Mouse (Mus musculus): ENCODE measurements at regions not wholly inside any gene's neighbourhood (a gene's known extent, or its start where the extent isn't known, plus 50 kb on each side); places are given as distances from the start of the nearest gene placed in this dataset.

GRCm38 (mm10) chr3:133965322-133965721 is 271.0 kb upstream of the Cxxc4 start:
- Histone ChIP-seq H3K27ac (ENCODE audit: low read length) (no peak overlapping the region), H3K4me1 (ENCODE audit: insufficient read depth, low read depth, low read length) (no peaks in the 10 kb centered on the region), H3K9me3 (ENCODE audit: low read length) (no peaks in the 10 kb centered on the region), H3K9ac (replicated peaks; ENCODE audit: low read depth) (no peak overlapping the region), H3K4me3 (ENCODE audit: low read depth, low read length) (no peak overlapping the region), H3K4me2 (replicated peaks; ENCODE audit: low read depth, low read length) (no peak overlapping the region), H3K27me3 (replicated peaks; ENCODE audit: insufficient read depth, low read length) (no peaks in the 10 kb centered on the region), H3K36me3 (ENCODE audit: insufficient read depth, low read length) (no peaks in the 10 kb centered on the region)
- 67% methylated on average over 2 of the region's 2 CpGs for WGBS
- TF ChIP-seq EP300 (IDR thresholded peaks at IDR 0.05) (no peak), CTCF (IDR thresholded peaks at IDR 0.05) (no peak)
- DNase-seq (ENCODE audit: low spot score) (no peak), ATAC-seq (no peak)

DNA sequence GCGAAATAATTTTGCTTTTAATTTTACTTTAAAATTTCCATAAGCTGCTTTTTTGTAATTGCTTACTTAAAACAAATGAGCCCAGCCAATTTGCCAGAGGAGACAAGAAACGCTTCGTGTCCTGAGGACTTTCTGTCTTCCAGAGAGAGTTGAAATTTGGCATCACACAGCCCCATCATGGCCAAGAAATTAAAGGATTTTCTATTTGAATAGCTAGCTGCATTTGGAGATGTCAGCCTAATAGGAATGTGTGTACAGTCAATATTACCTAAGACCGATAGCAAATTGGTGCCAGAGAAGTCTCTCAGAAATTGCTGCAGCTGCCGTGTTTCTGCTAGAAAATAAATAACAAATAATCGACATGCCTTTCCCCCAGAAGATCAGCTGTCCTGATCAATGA is 268.1 kb upstream of the Cxxc4 start:
- WGBS = 64% methylated on average over 6 of the region's 6 CpGs
- H3K27me3 ChIP-seq (replicated peaks; ENCODE audit: insufficient read depth, low read length) = no peaks in the 10 kb centered on the region
- no peaks in the 10 kb centered on the region for H3K36me3 ChIP-seq (ENCODE audit: insufficient read depth, low read length)
- H3K4me1 ChIP-seq (ENCODE audit: insufficient read depth, low read depth, low read length) = no peaks in the 10 kb centered on the region
- ATAC-seq (no peak), DNase-seq (ENCODE audit: low spot score) (no peak)
- H3K9ac ChIP-seq (replicated peaks; ENCODE audit: low read depth) = no peak overlapping the region
- H3K4me2 ChIP-seq (replicated peaks; ENCODE audit: low read depth, low read length) = no peak overlapping the region
- no peak overlapping the region for H3K4me3 ChIP-seq (ENCODE audit: low read depth, low read length)
- H3K27ac ChIP-seq (ENCODE audit: low read length) = no peak overlapping the region
- H3K9me3 ChIP-seq (ENCODE audit: low read length) = no peaks in the 10 kb centered on the region
- no peak for TF ChIP-seq CTCF (IDR thresholded peaks at IDR 0.05)
- TF ChIP-seq EP300 (IDR thresholded peaks at IDR 0.05) = no peak

DNA sequence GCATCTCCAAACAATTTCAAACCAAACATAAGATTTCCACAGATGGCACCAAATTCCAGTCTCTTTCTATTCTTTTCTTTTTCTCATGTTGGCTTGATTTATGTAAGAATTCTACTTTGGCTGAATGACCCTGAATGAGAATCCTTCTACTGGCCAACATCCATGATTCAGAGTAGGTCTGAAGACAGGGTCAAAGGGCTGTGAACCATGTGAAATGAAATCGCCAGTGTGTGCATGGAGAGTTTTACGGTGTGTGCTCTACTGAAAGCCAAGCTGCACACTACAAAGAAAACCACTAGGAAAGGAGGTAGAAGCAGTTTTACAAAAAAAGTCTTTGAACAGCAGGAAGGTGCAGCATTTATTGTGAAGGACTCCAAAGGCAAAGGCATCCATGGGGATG is 263.5 kb upstream of the Cxxc4 start:
- 85% methylated on average over 2 of the region's 2 CpGs for WGBS

DNA sequence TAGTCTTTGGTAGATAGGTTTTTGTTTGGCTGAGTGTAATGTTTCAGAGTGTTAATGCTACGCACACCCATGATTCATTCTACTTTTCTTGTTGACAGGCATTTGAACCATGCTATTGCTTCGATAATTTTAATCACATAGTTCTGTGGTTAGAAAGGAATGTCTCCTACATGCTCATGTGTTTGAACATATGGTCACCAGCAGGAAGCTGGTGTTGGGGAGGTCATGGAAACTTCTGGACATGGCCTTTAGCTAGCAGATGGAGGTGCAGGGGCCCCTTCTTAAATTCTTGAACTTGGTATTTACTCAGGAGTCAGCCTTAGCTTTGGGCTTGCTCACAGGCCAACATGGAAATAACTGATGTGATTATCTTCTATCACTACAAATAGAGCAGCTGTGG is 248.6 kb upstream of the Cxxc4 start:
- Histone ChIP-seq H3K4me2 (replicated peaks; ENCODE audit: low read depth, low read length) (no peak overlapping the region), H3K27ac (ENCODE audit: low read length) (no peak overlapping the region), H3K9ac (replicated peaks; ENCODE audit: low read depth) (no peak overlapping the region), H3K9me3 (ENCODE audit: low read length) (no peaks in the 10 kb centered on the region), H3K36me3 (ENCODE audit: insufficient read depth, low read length) (no peaks in the 10 kb centered on the region), H3K27me3 (replicated peaks; ENCODE audit: insufficient read depth, low read length) (no peaks in the 10 kb centered on the region), H3K4me1 (ENCODE audit: insufficient read depth, low read depth, low read length) (no peaks in the 10 kb centered on the region), H3K4me3 (ENCODE audit: low read depth, low read length) (no peak overlapping the region)
- 82% methylated on average over 2 of the region's 2 CpGs for WGBS
- TF ChIP-seq EP300 (IDR thresholded peaks at IDR 0.05) (no peak), CTCF (IDR thresholded peaks at IDR 0.05) (no peak)
- no peak for DNase-seq (ENCODE audit: low spot score)
- no peak for ATAC-seq

More for the DNA sequence above, 263.5 kb upstream of the Cxxc4 start:
- TF ChIP-seq CTCF (IDR thresholded peaks at IDR 0.05) (no peak), EP300 (IDR thresholded peaks at IDR 0.05) (no peak)
- no peak overlapping the region for H3K4me3 ChIP-seq (ENCODE audit: low read depth, low read length)
- H3K4me2 ChIP-seq (replicated peaks; ENCODE audit: low read depth, low read length) = no peak overlapping the region
- no peaks in the 10 kb centered on the region for H3K4me1 ChIP-seq (ENCODE audit: insufficient read depth, low read depth, low read length)
- H3K9me3 ChIP-seq (ENCODE audit: low read length) = no peaks in the 10 kb centered on the region
- no peaks in the 10 kb centered on the region for H3K27me3 ChIP-seq (replicated peaks; ENCODE audit: insufficient read depth, low read length)
- no peak overlapping the region for H3K9ac ChIP-seq (replicated peaks; ENCODE audit: low read depth)
- ATAC-seq = no peak
- H3K36me3 ChIP-seq (ENCODE audit: insufficient read depth, low read length) = no peaks in the 10 kb centered on the region
- no peak overlapping the region for H3K27ac ChIP-seq (ENCODE audit: low read length)
- DNase-seq (ENCODE audit: low spot score) = no peak

GRCm38 (mm10) chr3:133993971-133994370 is 242.3 kb upstream of the Cxxc4 start:
- ATAC-seq (no peak), DNase-seq (ENCODE audit: low spot score) (no peak)
- no peak for TF ChIP-seq EP300 (IDR thresholded peaks at IDR 0.05)
- H3K9me3 ChIP-seq (ENCODE audit: low read length) = no peaks in the 10 kb centered on the region
- H3K4me2 ChIP-seq (replicated peaks; ENCODE audit: low read depth, low read length) = no peak overlapping the region
- no peaks in the 10 kb centered on the region for H3K36me3 ChIP-seq (ENCODE audit: insufficient read depth, low read length)
- H3K4me1 ChIP-seq (ENCODE audit: insufficient read depth, low read depth, low read length) = no peaks in the 10 kb centered on the region
- H3K9ac ChIP-seq (replicated peaks; ENCODE audit: low read depth) = no peak overlapping the region
- no peak overlapping the region for H3K27ac ChIP-seq (ENCODE audit: low read length)
- WGBS = 50% methylated on average over 2 of the region's 2 CpGs
- no peaks in the 10 kb centered on the region for H3K27me3 ChIP-seq (replicated peaks; ENCODE audit: insufficient read depth, low read length)
- H3K4me3 ChIP-seq (ENCODE audit: low read depth, low read length) = no peak overlapping the region

GRCm38 (mm10) chr3:133999965-134000364 is 236.3 kb upstream of the Cxxc4 start:
- DNase-seq (ENCODE audit: low spot score) = no peak
- Histone ChIP-seq H3K9me3 (ENCODE audit: low read length) (no peaks in the 10 kb centered on the region), H3K4me1 (ENCODE audit: insufficient read depth, low read depth, low read length) (no peaks in the 10 kb centered on the region), H3K36me3 (ENCODE audit: insufficient read depth, low read length) (no peaks in the 10 kb centered on the region), H3K4me2 (replicated peaks; ENCODE audit: low read depth, low read length) (no peak overlapping the region), H3K9ac (replicated peaks; ENCODE audit: low read depth) (no peak overlapping the region), H3K27me3 (replicated peaks; ENCODE audit: insufficient read depth, low read length) (no peaks in the 10 kb centered on the region), H3K27ac (ENCODE audit: low read length) (no peak overlapping the region), H3K4me3 (ENCODE audit: low read depth, low read length) (no peak overlapping the region)
- ATAC-seq = no peak
- TF ChIP-seq EP300 (IDR thresholded peaks at IDR 0.05) = no peak
- TF ChIP-seq CTCF (IDR thresholded peaks at IDR 0.05) = no peak
- 82% methylated on average over 8 of the region's 8 CpGs for WGBS

- H3K27ac ChIP-seq (ENCODE audit: low read length) = no peak overlapping the region
- no peak overlapping the region for H3K9ac ChIP-seq (replicated peaks; ENCODE audit: low read depth)
- 71% methylated on average over 1 of the region's 1 CpGs for WGBS
- no peak overlapping the region for H3K4me3 ChIP-seq (ENCODE audit: low read depth, low read length)
- no peaks in the 10 kb centered on the region for H3K4me1 ChIP-seq (ENCODE audit: insufficient read depth, low read depth, low read length)
- DNase-seq (ENCODE audit: low spot score) (no peak), ATAC-seq (no peak)
- no peaks in the 10 kb centered on the region for H3K36me3 ChIP-seq (ENCODE audit: insufficient read depth, low read length)
- no peaks in the 10 kb centered on the region for H3K27me3 ChIP-seq (replicated peaks; ENCODE audit: insufficient read depth, low read length)
- no peak for TF ChIP-seq EP300 (IDR thresholded peaks at IDR 0.05)
- no peak for TF ChIP-seq CTCF (IDR thresholded peaks at IDR 0.05)
- no peak overlapping the region for H3K4me2 ChIP-seq (replicated peaks; ENCODE audit: low read depth, low read length)
- no peaks in the 10 kb centered on the region for H3K9me3 ChIP-seq (ENCODE audit: low read length)
Measured at GRCm38 (mm10) chr3:134000595-134000994, 235.7 kb upstream of the Cxxc4 start.
